Mouse (Mus musculus): ENCODE data around the gene Cdc25a.

The Cdc25a gene

GRCm38 (mm10) chr9:109874797-109875691, at the start of gene Cdc25a:
Gene Cdc25a, plus strand, starts transcription at chr9:109875579.
- DNase-seq (ENCODE audit: low spot score): peak; percentile 98

GRCm38 (mm10) chr9:109825739-109826138, 49.6 kb upstream of the Cdc25a start:
- no peak for DNase-seq (ENCODE audit: low spot score)

- no peak for DNase-seq (ENCODE audit: low spot score)
These were observed 49.2 kb upstream of the Cdc25a start for GRCm38 (mm10) chr9:109826181-109826580.

- peak; percentile 90 for DNase-seq (ENCODE audit: low spot score)
These were observed 42.8 kb upstream of the Cdc25a start, which contains the start of gene Nme6 for GRCm38 (mm10) chr9:109832391-109833087. Gene Nme6, plus strand, starts transcription at chr9:109832749.

GRCm38 (mm10) chr9:109833088-109833412, 42.3 kb upstream of the Cdc25a start:
- peak; percentile 46 for DNase-seq (ENCODE audit: low spot score)

- peak; percentile 78 for DNase-seq (ENCODE audit: low spot score)
These were observed 26.0 kb upstream of the Cdc25a start, which contains the start of gene Camp for GRCm38 (mm10) chr9:109849312-109849758. Gene Camp, minus strand, starts transcription at chr9:109849617.

- no peak for DNase-seq (ENCODE audit: low spot score)
These were observed 25.3 kb upstream of the Cdc25a start for GRCm38 (mm10) chr9:109850099-109850498.

- no peak for DNase-seq (ENCODE audit: low spot score)
These were observed 21.0 kb upstream of the Cdc25a start for GRCm38 (mm10) chr9:109854341-109854740.

GRCm38 (mm10) chr9:109855947-109856346, 19.4 kb upstream of the Cdc25a start:
- DNase-seq (ENCODE audit: low spot score): no peak

- peak; percentile 94 for DNase-seq (ENCODE audit: low spot score)
These were observed 12.9 kb upstream of the Cdc25a start for GRCm38 (mm10) chr9:109862397-109863044.

- DNase-seq (ENCODE audit: low spot score): no peak
These were observed 12.3 kb upstream of the Cdc25a start for GRCm38 (mm10) chr9:109863085-109863484.

- no peak for DNase-seq (ENCODE audit: low spot score)
These were observed 9.2 kb upstream of the Cdc25a start for GRCm38 (mm10) chr9:109866218-109866617.

GRCm38 (mm10) chr9:109870983-109871572, 4.3 kb upstream of the Cdc25a start:
- DNase-seq (ENCODE audit: low spot score): no peak

GRCm38 (mm10) chr9:109875695-109876601, 569 bp downstream of the Cdc25a start:
- peak; percentile 82 for DNase-seq (ENCODE audit: low spot score)

GRCm38 (mm10) chr9:109876756-109877155, 1.4 kb downstream of the Cdc25a start:
- DNase-seq (ENCODE audit: low spot score): no peak

GRCm38 (mm10) chr9:109877666-109878065, 2.3 kb downstream of the Cdc25a start:
- no peak for DNase-seq (ENCODE audit: low spot score)

GRCm38 (mm10) chr9:109879305-109879704, 3.9 kb downstream of the Cdc25a start:
- DNase-seq (ENCODE audit: low spot score): no peak

GRCm38 (mm10) chr9:109886259-109886658, 10.9 kb downstream of the Cdc25a start:
- no peak for DNase-seq (ENCODE audit: low spot score)

GRCm38 (mm10) chr9:109887321-109887720, 11.9 kb downstream of the Cdc25a start:
- DNase-seq (ENCODE audit: low spot score): no peak

GRCm38 (mm10) chr9:109891501-109891900, 16.1 kb downstream of the Cdc25a start:
- no peak for DNase-seq (ENCODE audit: low spot score)

- DNase-seq (ENCODE audit: low spot score): peak; percentile 92
These were observed 17.4 kb downstream of the Cdc25a start for GRCm38 (mm10) chr9:109892651-109893250.
